Mouse (Mus musculus): ENCODE data around the gene Pp2d1. TPM values are rescaled to one million over a fixed set of nuclear protein-coding genes. Genes with fewer than 3 reads are reported as not detected.

The Pp2d1 gene
- polyA plus RNA-seq, 1 experiment from 2014 or later: 0.39 TPM

DNA sequence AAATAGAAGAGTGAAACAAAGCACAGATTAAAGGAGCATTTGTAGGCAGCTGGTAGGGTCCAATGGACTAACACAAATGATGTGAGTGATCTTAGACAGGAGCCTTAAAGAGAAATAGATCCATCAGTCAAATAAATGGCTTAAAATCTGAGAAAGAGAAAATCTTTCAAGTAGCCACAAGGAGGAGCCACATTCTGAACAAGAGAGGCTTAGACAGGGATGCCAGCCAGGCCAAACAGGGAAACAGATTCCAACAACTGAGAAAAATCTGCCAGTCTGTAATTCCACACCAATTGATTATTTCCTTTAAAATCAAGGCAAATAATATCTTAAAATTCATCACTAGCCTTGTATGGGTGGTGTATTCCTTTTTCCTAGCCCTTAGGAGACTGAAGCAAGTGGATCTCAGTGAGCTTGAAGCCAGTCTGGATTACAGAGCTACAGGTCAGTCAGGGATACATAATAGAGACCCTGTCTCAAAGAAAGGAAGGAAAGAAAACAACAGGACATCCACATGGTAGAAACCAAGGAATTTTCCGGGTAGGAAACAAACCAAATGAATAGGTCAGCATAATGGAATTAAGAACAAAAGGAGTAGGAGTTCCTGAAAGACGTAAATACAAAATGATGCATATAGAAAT, 26.8 kb downstream of the Pp2d1 start:
- Histone ChIP-seq H3K4me3 (no peak overlapping the region), H3K4me1 (replicated peaks) (no peaks in the 10 kb centered on the region), H3K4me2 (no peak overlapping the region), H3K27me3 (no peaks in the 10 kb centered on the region), H3K27ac (no peak overlapping the region), H3K9ac (no peak overlapping the region), H3K9me3 (no peaks in the 10 kb centered on the region), H3K36me3 (peaks cover 20% of the 10 kb centered on the region)
- 0 out of 2 replicates have a peak, but pooled peaks have one; percentile 36 for ATAC-seq (ENCODE audit: low FRiP score)
- 77% methylated on average over 2 of the region's 2 CpGs for WGBS

DNA sequence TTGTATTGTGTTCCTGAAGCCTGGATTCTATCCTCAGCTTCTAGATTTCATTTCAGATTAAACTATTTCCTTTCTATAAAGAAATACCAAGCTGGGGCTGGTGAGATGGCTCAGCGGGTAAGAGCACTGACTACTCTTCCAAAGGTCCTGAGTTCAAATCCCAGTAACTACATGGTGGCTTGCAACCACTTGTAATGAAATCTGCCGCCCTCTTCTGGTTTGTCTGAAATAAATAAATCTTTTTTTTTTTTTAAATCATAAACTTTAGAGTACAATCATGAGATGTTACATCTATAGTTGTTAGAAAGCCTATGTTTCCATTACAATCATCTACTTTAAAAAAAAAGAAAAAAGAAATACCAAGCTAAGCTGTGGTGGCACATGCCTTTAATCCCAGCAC, 36.3 kb downstream of the Pp2d1 start:
- Histone ChIP-seq H3K4me2 (no peak overlapping the region), H3K27ac (no peak overlapping the region), H3K9me3 (no peaks in the 10 kb centered on the region), H3K4me3 (no peak overlapping the region), H3K9ac (no peak overlapping the region), H3K36me3 (peaks cover 57% of the 10 kb centered on the region), H3K27me3 (no peaks in the 10 kb centered on the region), H3K4me1 (replicated peaks) (no peaks in the 10 kb centered on the region)
- 98% methylated on average over 2 of the region's 2 CpGs for WGBS
- no peak for ATAC-seq (ENCODE audit: low FRiP score)

DNA sequence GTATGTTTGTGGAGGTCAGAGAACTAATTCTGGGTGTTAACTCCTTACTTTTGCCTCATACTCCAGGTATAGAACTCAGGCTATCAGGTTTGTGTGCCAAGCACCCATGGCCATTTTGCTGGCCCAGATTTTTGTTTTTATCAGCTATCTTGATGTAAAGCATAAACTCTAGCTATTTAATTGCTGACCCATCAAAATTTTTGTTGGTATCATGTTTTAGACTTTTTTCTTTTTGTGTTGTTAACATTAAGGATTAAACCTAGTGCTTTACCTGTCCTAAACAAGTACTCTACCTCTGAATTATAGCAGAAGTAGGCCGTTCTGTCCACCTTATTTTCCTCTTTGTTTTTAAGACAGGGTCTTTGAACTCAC, 50.3 kb downstream of the Pp2d1 start:
- no peaks in the 10 kb centered on the region for H3K9me3 ChIP-seq
- no peaks in the 10 kb centered on the region for H3K27me3 ChIP-seq
- H3K27ac ChIP-seq: no peak overlapping the region
- H3K36me3 ChIP-seq: peaks cover 38% of the 10 kb centered on the region
- no peak overlapping the region for H3K9ac ChIP-seq
- H3K4me3 ChIP-seq: no peak overlapping the region
- H3K4me2 ChIP-seq: no peak overlapping the region
- H3K4me1 ChIP-seq (replicated peaks): no peaks in the 10 kb centered on the region
- ATAC-seq (ENCODE audit: low FRiP score): no peak
- WGBS: 98% methylated on average over 1 of the region's 1 CpGs

DNA sequence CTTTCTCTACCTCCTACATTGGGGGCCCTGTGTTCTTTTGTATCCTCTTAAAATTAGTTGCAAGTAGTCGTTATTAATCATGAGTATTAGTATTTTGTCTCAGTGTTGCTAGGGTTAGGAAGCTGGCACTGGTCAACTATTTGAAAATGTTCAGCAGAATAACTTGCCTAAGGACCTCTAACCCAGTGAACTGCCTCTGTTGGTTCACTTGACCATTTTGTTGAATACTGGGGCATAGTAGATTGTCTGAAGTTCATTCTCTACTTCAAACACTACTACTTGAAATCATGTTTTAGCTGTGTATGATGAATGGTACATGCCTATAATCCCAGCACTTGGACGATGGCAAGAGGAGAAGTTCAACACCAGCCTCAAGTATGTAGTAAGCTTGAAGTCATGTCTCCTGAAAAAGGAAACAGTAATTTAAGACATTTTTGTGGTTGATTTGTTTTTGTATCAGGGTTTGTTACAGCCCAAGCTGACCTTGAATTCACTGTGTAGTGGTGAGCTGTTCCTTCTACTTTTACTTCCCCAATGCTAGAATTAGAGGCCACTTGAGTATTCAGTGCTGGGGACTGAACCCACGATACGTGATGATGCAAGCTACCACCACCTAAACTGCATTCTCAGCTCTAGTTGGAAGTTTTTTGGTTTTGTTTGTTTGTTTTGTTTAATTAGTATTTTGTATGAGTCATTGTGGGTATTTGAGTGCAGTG, 50.8 kb downstream of the Pp2d1 start:
- no peak for ATAC-seq (ENCODE audit: low FRiP score)
- Histone ChIP-seq H3K36me3 (peaks cover 35% of the 10 kb centered on the region), H3K4me1 (replicated peaks) (no peaks in the 10 kb centered on the region), H3K4me3 (no peak overlapping the region), H3K9ac (no peak overlapping the region), H3K4me2 (no peak overlapping the region), H3K9me3 (no peaks in the 10 kb centered on the region), H3K27me3 (no peaks in the 10 kb centered on the region), H3K27ac (no peak overlapping the region)
- 94% methylated on average over 4 of the region's 4 CpGs for WGBS

DNA sequence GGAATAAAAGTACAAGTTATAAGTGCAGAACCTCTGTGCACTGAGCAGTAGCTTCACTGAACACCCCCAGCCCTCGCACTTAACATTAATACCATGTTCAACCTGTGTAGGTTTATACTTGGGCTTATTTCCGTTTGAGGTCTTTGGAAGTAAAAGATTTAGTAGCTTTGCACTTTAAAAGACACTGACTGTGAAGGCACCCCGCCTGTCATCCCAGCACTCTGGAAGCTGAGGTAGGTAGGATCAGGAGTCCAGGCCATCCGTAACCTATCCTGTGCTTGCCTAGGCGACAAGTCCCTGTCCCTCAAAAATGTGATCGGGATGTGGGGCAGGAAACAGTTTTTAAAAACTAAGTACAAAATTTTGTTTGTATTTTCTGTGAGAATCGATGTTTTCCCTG, 58.8 kb downstream of the Pp2d1 start:
- H3K4me1 ChIP-seq (replicated peaks): peaks cover 28% of the 10 kb centered on the region
- H3K27me3 ChIP-seq: no peaks in the 10 kb centered on the region
- peak overlapping the region; percentile 97 for H3K9ac ChIP-seq
- peak overlapping the region; percentile 86 for H3K4me2 ChIP-seq
- ATAC-seq (ENCODE audit: low FRiP score): no peak
- no peaks in the 10 kb centered on the region for H3K9me3 ChIP-seq
- no peak overlapping the region for H3K27ac ChIP-seq
- H3K4me3 ChIP-seq: peak overlapping the region; percentile 95
- peaks cover 10% of the 10 kb centered on the region for H3K36me3 ChIP-seq
- WGBS: 61% methylated on average over 7 of the region's 7 CpGs

DNA sequence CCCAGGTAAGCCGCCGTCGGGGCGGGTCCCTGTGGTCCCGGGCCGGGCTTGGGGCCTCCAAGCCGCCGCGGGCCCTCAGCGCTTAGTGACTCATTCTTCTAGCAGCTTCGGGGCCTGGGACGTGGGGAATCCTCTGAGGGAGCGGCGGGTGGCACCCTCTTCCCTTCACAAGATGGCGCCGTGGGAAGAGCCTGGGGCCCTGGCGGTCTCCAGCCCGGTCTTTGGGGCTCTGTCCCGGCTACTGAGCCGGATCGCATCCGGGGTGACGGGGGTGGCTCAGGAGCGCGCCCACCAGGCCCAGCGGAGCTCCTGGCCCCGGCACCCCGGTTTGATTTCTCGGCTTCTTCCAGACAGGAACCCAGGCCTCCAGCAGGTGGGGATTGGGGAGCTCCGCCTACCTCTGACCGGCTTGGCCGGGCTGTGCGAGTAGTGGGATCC, 59.6 kb downstream of the Pp2d1 start:
- ATAC-seq (ENCODE audit: low FRiP score): peak; percentile 3; the same call in 1 of the 2 replicates
- 0% methylated on average over 33 of the region's 33 CpGs for WGBS
- no peaks in the 10 kb centered on the region for H3K27me3 ChIP-seq

DNA sequence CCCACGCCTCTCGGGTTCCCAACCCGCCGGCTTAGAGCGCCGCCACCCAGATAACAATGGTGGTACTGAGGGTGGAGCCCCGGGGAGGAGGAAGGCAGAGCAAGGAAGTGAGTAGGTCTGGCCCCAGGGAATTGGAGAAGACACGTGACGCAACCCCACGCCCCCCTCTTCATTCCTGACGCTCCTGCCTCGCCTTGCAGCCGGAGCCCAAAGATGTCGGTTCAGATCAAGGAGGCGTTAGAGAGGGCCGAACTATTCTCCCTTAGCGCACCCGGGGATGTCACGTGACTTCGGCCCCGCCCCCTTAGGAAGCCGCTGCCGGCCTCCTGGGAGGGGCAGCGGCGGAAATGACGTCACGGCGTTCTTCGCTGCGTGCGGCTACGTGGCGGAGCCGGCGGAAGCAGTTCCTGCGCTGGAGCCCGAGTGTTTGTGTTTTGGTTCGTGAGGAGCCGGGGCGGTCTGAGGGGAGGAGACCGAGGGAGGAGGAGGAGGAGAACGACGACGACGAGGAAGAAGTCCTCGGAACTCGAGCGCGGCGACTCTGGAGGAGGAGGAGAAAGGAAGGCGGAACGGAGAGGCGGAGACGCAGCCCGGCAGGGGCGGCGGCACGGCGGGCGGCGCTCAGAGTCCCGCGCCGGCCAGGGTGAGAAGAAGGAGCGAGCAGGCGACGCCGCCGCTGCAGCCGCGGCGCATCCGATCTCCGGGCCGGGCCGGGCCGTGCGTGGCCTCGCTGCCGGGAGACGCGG, 60.2 kb downstream of the Pp2d1 start, which contains the start of gene Rab5a:
TSS of gene Rab5a (plus strand) at position 377 of the 746 bp plus-strand sequence.
- peak within 1 kb of the TSS; percentile 95 for H3K4me3 ChIP-seq
- under 1% methylated on average over 81 of the region's 82 CpGs for WGBS
- peaks cover 28% of the 10 kb centered on the region for H3K4me1 ChIP-seq (replicated peaks)
- no peaks in the 10 kb centered on the region for H3K36me3 ChIP-seq
- peak within 1 kb of the TSS; percentile 99 for H3K27ac ChIP-seq
- H3K9me3 ChIP-seq: no peaks in the 10 kb centered on the region
- no peaks in the 10 kb centered on the region for H3K27me3 ChIP-seq
- peak; percentile 98 for ATAC-seq (ENCODE audit: low FRiP score)
- H3K4me2 ChIP-seq: peak within 1 kb of the TSS; percentile 86
- H3K9ac ChIP-seq: peak within 1 kb of the TSS; percentile 97

More for the DNA sequence above, 59.6 kb downstream of the Pp2d1 start:
- Histone ChIP-seq H3K4me1 (replicated peaks) (peaks cover 28% of the 10 kb centered on the region), H3K4me2 (peak overlapping the region; percentile 86), H3K27ac (peak overlapping the region; percentile 99), H3K4me3 (peak overlapping the region; percentile 95), H3K9ac (peak overlapping the region; percentile 97), H3K36me3 (peaks cover 4% of the 10 kb centered on the region), H3K9me3 (no peaks in the 10 kb centered on the region)

DNA sequence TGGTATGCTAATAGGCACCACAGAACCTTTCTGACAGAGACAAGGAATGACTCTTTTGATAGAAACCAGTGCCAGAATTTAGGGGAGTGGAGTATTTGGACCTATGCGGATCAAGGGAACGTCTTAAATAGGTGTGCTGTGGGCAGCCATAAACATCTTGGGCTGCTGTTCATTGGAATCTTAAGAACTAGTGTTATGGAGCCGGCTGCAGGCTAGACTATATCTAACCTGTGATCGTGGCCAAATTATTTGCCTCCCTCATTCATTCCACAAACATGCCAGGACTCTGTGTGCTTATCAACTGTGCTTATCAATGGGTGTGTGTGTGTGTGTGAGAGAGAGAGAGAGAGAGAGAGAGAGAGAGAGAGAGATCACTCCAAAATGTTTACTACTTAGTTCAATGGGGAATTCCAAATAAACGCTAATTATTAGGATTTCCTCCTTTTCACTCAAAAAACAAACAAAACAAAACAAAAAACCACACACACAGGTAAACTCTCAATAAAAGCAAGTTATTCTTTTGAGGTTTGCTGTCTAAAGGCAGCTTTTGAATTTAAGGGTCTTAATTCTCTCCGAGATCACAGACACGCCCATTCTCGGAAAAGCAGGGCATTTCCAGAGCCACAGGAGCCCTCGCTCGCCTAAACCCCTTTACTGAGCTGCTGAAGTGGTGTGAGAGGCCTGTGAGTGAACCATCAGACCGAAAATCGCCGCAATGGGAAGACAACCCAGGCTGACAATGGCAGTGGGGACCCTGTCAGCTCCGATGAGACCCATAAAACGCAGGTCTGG, 61.0 kb downstream of the Pp2d1 start:
- Histone ChIP-seq H3K4me2 (peak overlapping the region; percentile 59), H3K4me1 (replicated peaks) (peaks cover 28% of the 10 kb centered on the region), H3K27me3 (no peaks in the 10 kb centered on the region), H3K27ac (peak overlapping the region; percentile 99), H3K9ac (peak overlapping the region; percentile 83), H3K36me3 (no peaks in the 10 kb centered on the region), H3K4me3 (peak overlapping the region; percentile 95), H3K9me3 (no peaks in the 10 kb centered on the region)
- peak; percentile 83 for ATAC-seq (ENCODE audit: low FRiP score)
- 9% methylated on average over 15 of the region's 15 CpGs for WGBS

DNA sequence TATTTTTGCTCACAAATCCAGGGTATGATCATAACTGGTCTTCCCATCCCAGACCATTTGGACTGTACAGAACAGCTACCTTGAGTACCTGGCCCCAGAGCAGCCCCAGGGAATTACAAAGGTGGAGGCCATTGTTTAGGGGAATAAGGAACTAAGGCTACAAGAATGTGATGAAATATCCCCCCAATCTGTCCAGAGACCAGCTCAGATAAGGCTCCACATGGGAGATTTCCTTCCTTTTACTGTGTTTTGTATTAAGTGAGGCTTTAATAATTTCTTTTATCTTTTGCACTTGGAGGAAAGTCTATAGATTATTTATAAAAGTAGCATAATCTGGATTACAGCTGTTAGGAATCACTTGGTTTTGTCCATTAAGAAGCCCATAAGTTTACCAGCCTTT, 70.6 kb downstream of the Pp2d1 start:
- H3K4me2 ChIP-seq: no peak overlapping the region
- H3K4me1 ChIP-seq (replicated peaks): 0 out of 2 replicates have a peak, but pooled peaks cover 2% of the 10 kb centered on the region
- H3K9ac ChIP-seq: no peak overlapping the region
- ATAC-seq (ENCODE audit: low FRiP score): no peak
- no peaks in the 10 kb centered on the region for H3K9me3 ChIP-seq
- H3K27me3 ChIP-seq: no peaks in the 10 kb centered on the region
- H3K27ac ChIP-seq: no peak overlapping the region
- H3K36me3 ChIP-seq: no peaks in the 10 kb centered on the region
- H3K4me3 ChIP-seq: no peak overlapping the region

DNA sequence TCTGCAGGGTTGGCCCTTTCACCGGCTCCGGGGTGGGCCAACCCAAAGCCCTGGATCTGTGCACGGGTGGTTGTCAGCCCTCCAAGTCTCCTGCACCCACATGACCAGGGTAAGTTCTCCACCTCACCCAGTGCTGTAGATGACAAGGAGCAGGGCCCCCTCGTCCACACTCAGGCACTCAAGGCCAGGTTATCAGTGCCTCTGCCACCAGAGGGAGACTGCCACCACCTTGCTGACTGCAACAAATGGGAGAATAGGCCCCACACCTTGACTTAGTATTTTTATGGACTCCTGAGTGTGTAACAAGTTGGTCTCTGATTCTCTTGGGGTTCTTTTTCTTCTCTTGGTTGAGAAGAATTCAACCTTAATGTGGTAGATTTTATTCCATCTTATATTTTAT, 73.7 kb downstream of the Pp2d1 start:
- Histone ChIP-seq H3K9me3 (no peaks in the 10 kb centered on the region), H3K9ac (no peak overlapping the region), H3K36me3 (no peaks in the 10 kb centered on the region), H3K4me1 (replicated peaks) (peaks cover 12% of the 10 kb centered on the region), H3K4me3 (no peak overlapping the region), H3K27me3 (no peaks in the 10 kb centered on the region), H3K4me2 (no peak overlapping the region), H3K27ac (no peak overlapping the region)
- WGBS: 60% methylated on average over 4 of the region's 4 CpGs
- ATAC-seq (ENCODE audit: low FRiP score): no peak

DNA sequence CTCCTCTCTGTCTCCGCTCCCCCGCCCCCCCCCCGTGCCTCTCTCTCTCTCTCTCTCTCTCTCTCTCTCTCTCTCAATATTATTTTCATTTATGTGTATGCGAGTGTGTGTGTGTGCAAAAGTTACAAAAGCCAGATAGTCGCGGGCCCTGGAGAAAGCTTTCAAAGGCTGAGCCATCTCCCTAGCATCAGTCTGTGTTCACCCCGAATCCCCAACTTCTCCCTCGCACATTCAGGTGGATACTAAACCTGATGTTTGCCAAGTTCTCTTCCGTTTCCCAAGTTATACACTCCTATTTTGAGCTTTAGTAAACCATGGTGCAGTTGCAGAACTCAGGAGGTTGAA, 75.8 kb downstream of the Pp2d1 start:
- whole genome bisulfite sequencing: 22% methylated on average over 8 of the region's 9 CpGs
- Histone ChIP-seq H3K4me2 (peak overlapping the region; percentile 69), H3K9ac (peak overlapping the region; percentile 63), H3K27ac (no peak overlapping the region), H3K27me3 (no peaks in the 10 kb centered on the region), H3K4me1 (replicated peaks) (peaks cover 12% of the 10 kb centered on the region), H3K9me3 (no peaks in the 10 kb centered on the region), H3K36me3 (no peaks in the 10 kb centered on the region), H3K4me3 (peak overlapping the region; percentile 44)
- peak; percentile 59 for ATAC-seq (ENCODE audit: low FRiP score)
